Mouse (Mus musculus) forebrain, postnatal 0 days (tissue): ENCODE measurements around the gene Ptprn2. TPM values are rescaled to one million over a fixed set of nuclear protein-coding genes. Genes with fewer than 3 reads are reported as not detected.

Source experiments
- ATAC-seq: fragments of 200-750 bp; cut with Nextera tagmentation; 2 replicates; pipeline ENCODE4 v1.8.0; 2017; ENCODE audit warnings: mild to moderate bottlenecking, moderate library complexity
- DNase-seq: peaks from one replicate; pipeline ENCODE4 v3.0.0-alpha.2; 2015
- H3K27ac ChIP-seq: fragments of 300-500 bp; sonication (generic); 2 replicates; pipeline ENCODE4 v1.5.1; 2014; ENCODE audit warnings: low read depth, mild to moderate bottlenecking, antibody characterized with exemption, low read length, moderate library complexity, mixed read lengths
- H3K27me3 ChIP-seq: fragments of 300-500 bp; sonication (generic); 2 replicates; pipeline ENCODE4 v1.6.1; 2014; ENCODE audit warnings: mild to moderate bottlenecking, low read length, mixed read lengths; ENCODE audit not compliant: insufficient read depth
- H3K36me3 ChIP-seq: fragments of 300-500 bp; sonication (generic); 2 replicates; pipeline ENCODE4 v1.6.1; 2014; ENCODE audit warnings: mild to moderate bottlenecking, moderate library complexity; ENCODE audit not compliant: insufficient read depth
- H3K4me1 ChIP-seq: fragments of 300-500 bp; sonication (generic); 2 replicates; pipeline ENCODE4 v1.6.1; 2014; ENCODE audit warnings: antibody characterized with exemption; ENCODE audit not compliant: insufficient read depth
- H3K4me2 ChIP-seq: fragments of 300-500 bp; sonication (generic); 2 replicates; pipeline ENCODE4 v1.6.1; 2014; ENCODE audit warnings: low read depth, mild to moderate bottlenecking, moderate library complexity
- H3K4me3 ChIP-seq: fragments of 300-500 bp; sonication (generic); 2 replicates; pipeline ENCODE4 v1.5.1; 2014; ENCODE audit warnings: low read depth, low read length, mixed read lengths
- H3K9ac ChIP-seq: fragments of 300-500 bp; sonication (generic); 2 replicates; pipeline ENCODE4 v1.6.1; 2014; ENCODE audit warnings: mild to moderate bottlenecking
- H3K9me3 ChIP-seq: fragments of 300-500 bp; sonication (generic); 2 replicates; pipeline ENCODE4 v1.6.1; 2016; ENCODE audit warnings: low read length
- CTCF ChIP-seq: sonication (generic); IDR thresholded peaks from 2 replicates; pipeline ENCODE4 v1.5.1; 2016; ENCODE audit warnings: antibody characterized with exemption, control low read depth, low read depth
- WGBS: fragments of 180-500 bp; shearing (Covaris S2); extraction: QIAGEN DNeasy Blood & Tissue Kit; methylation state at CpG from one replicate; pipeline ENCODE4 v1.1.7; 2014; 5-methylcytosine and 5-hydroxymethylcytosine counted together
- polyA plus RNA-seq: library from polyadenylated mRNA; unstranded; fragments of >200 nt; fragmentation: Nextera tagmentation; extraction: Ambion mirVana; gene quantifications from 2 replicates; pipeline ENCODE4 v1.2.1, GENCODE M21; 2015
- total RNA-seq: library from RNA; depleted of rRNA; stranded (reverse); fragments of >200 nt; gene quantifications from 2 replicates; pipeline ENCODE4 v1.2.3, GENCODE M21; 2014

Gene Ptprn2
- total and polyA plus RNA-seq, 2 experiments from 2014 or later: 15.9 to 91.1 TPM

GRCm38 (mm10) chr12:116968215-116968939 lies 482.9 kb downstream of the Ptprn2 start:
- Histone ChIP-seq H3K9me3 (no peaks in the 10 kb centered on the region), H3K27ac (peak overlapping the region; percentile 23; the same call in 1 of the 2 replicates), H3K4me1 (no peaks in the 10 kb centered on the region), H3K9ac (no peak overlapping the region), H3K4me3 (no peak overlapping the region), H3K36me3 (no peaks in the 10 kb centered on the region), H3K4me2 (no peak overlapping the region), H3K27me3 (no peaks in the 10 kb centered on the region)
- ATAC-seq (peak; percentile 90), DNase-seq (peak; percentile 48)
- TF ChIP-seq CTCF: no peak
- 49% methylated on average over 8 of the region's 8 CpGs for WGBS

GRCm38 (mm10) chr12:116975547-116975946 lies 490.0 kb downstream of the Ptprn2 start:
- ATAC-seq: no peak
- Histone ChIP-seq H3K4me3 (no peak overlapping the region), H3K4me2 (no peak overlapping the region), H3K36me3 (no peaks in the 10 kb centered on the region), H3K27me3 (no peaks in the 10 kb centered on the region), H3K9me3 (no peaks in the 10 kb centered on the region), H3K4me1 (no peaks in the 10 kb centered on the region), H3K9ac (no peak overlapping the region), H3K27ac (no peak overlapping the region)
- 86% methylated on average over 5 of the region's 5 CpGs for WGBS
- TF ChIP-seq CTCF: no peak
- DNase-seq: no peak

DNA sequence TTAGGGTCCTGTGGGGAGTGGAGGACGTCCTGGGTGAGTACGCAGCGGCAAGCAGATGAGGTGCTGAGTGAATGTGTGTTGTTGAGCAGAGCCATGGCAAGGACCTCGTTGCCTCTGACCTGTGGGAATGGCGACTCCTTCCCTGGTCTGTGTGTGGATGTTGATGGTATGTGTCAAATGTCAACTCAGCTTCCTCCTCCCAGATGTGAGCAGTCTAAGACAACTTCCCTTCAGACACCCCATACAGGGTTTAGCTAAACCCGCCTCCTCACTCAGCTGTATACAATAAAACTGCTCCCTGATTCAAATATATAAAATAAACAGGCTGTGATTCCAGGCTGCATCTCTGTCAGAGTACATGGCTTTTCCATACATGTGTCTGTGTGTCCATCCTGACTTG lies 491.5 kb downstream of the Ptprn2 start:
- H3K4me3 ChIP-seq: no peak overlapping the region
- no peaks in the 10 kb centered on the region for H3K4me1 ChIP-seq
- H3K4me2 ChIP-seq: no peak overlapping the region
- H3K27ac ChIP-seq: no peak overlapping the region
- H3K27me3 ChIP-seq: no peaks in the 10 kb centered on the region
- no peak for TF ChIP-seq CTCF
- WGBS: 90% methylated on average over 6 of the region's 6 CpGs
- ATAC-seq: no peak
- no peak overlapping the region for H3K9ac ChIP-seq
- no peaks in the 10 kb centered on the region for H3K36me3 ChIP-seq
- no peak for DNase-seq
- H3K9me3 ChIP-seq: no peaks in the 10 kb centered on the region

GRCm38 (mm10) chr12:116978201-116978600 lies 492.7 kb downstream of the Ptprn2 start:
- no peak overlapping the region for H3K4me3 ChIP-seq
- H3K27ac ChIP-seq: no peak overlapping the region
- no peak overlapping the region for H3K9ac ChIP-seq
- ATAC-seq: no peak
- no peak overlapping the region for H3K4me2 ChIP-seq
- no peaks in the 10 kb centered on the region for H3K4me1 ChIP-seq
- 91% methylated on average over 6 of the region's 6 CpGs for WGBS
- H3K36me3 ChIP-seq: no peaks in the 10 kb centered on the region
- no peak for DNase-seq
- H3K27me3 ChIP-seq: no peaks in the 10 kb centered on the region
- H3K9me3 ChIP-seq: no peaks in the 10 kb centered on the region
- 0 out of 2 replicates have a peak, but pooled peaks have one; percentile 10 for TF ChIP-seq CTCF

GRCm38 (mm10) chr12:116981315-116981714 lies 495.8 kb downstream of the Ptprn2 start:
- WGBS: 84% methylated on average over 1 of the region's 1 CpGs
- H3K9me3 ChIP-seq: no peaks in the 10 kb centered on the region
- H3K9ac ChIP-seq: no peak overlapping the region
- DNase-seq (no peak), ATAC-seq (no peak)
- H3K4me2 ChIP-seq: no peak overlapping the region
- H3K27me3 ChIP-seq: no peaks in the 10 kb centered on the region
- H3K27ac ChIP-seq: no peak overlapping the region
- H3K4me3 ChIP-seq: no peak overlapping the region
- no peaks in the 10 kb centered on the region for H3K4me1 ChIP-seq
- TF ChIP-seq CTCF: no peak
- no peaks in the 10 kb centered on the region for H3K36me3 ChIP-seq

DNA sequence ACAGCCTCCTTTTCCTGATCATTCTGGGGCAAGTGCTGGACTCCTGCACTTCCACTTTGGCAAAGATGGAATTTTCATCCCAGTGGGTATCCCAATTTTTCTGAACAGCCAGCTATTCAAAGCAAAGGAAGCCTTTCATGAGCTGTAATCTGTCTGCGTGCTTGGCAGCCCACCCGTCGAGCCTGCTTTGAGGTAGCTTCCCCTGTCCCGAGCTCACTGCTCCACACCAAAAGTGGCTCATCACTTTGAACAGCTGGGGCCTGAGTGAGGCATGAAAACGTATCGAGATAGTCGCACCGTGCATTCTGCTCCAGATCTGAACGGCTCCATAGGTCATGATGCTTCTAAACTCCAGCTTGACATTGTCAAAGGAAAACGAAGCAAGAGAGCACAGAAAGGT lies 503.6 kb downstream of the Ptprn2 start:
- Histone ChIP-seq H3K4me1 (no peaks in the 10 kb centered on the region), H3K27me3 (no peaks in the 10 kb centered on the region), H3K9me3 (no peaks in the 10 kb centered on the region), H3K36me3 (no peaks in the 10 kb centered on the region), H3K4me2 (no peak overlapping the region), H3K4me3 (no peak overlapping the region), H3K9ac (no peak overlapping the region), H3K27ac (no peak overlapping the region)
- 29% methylated on average over 10 of the region's 10 CpGs for WGBS
- TF ChIP-seq CTCF: no peak
- DNase-seq (no peak), ATAC-seq (no peak)

- TF ChIP-seq CTCF: no peak
- DNase-seq (no peak), ATAC-seq (no peak)
- Histone ChIP-seq H3K4me2 (no peak overlapping the region), H3K9me3 (no peaks in the 10 kb centered on the region), H3K4me3 (no peak overlapping the region), H3K36me3 (no peaks in the 10 kb centered on the region), H3K9ac (no peak overlapping the region), H3K4me1 (no peaks in the 10 kb centered on the region), H3K27ac (no peak overlapping the region), H3K27me3 (no peaks in the 10 kb centered on the region)
- WGBS: 95% methylated on average over 2 of the region's 2 CpGs
Observed at GRCm38 (mm10) chr12:117001546-117002148, 516.1 kb downstream of the Ptprn2 start.
